Mouse (Mus musculus): Measurements from ENCODE around the gene B4gat1.
"Not testable (repeated sequence)": the region's sequence is repeated elsewhere in the genome, so short reads cannot be mapped to it uniquely, and the experiment has no call there.

Gene B4gat1

GRCm38 (mm10) chr19:5038709-5039156 lies at the start of gene B4gat1, which contains the start of gene AC124502.3:
TSS of gene B4gat1 (plus strand) at chr19:5038826.
TSS of gene AC124502.3 (plus strand) at chr19:5038891.
- peak; percentile 92 for DNase-seq

GRCm38 (mm10) chr19:4989013-4989412 lies 49.6 kb upstream of the B4gat1 start:
- DNase-seq: peak; percentile 81

- peak; percentile 81 for DNase-seq
Observed at GRCm38 (mm10) chr19:4989434-4990255, 49.0 kb upstream of the B4gat1 start.

- DNase-seq: no peak
Observed at GRCm38 (mm10) chr19:4990256-4990625, 48.4 kb upstream of the B4gat1 start, which contains the start of gene Npas4. TSS of gene Npas4 (minus strand) at chr19:4990316.

GRCm38 (mm10) chr19:4990716-4991115 lies 47.9 kb upstream of the B4gat1 start:
- peak; percentile 60 for DNase-seq

- DNase-seq: no peak
Observed at GRCm38 (mm10) chr19:4992371-4992770, 46.3 kb upstream of the B4gat1 start.

GRCm38 (mm10) chr19:4992904-4993303 lies 45.7 kb upstream of the B4gat1 start:
- DNase-seq: peak; percentile 81

- peak; percentile 81 for DNase-seq
Observed at GRCm38 (mm10) chr19:4994043-4994442, 44.6 kb upstream of the B4gat1 start.

- DNase-seq: no peak
Observed at GRCm38 (mm10) chr19:4999445-5000140, 39.0 kb upstream of the B4gat1 start.

- DNase-seq: peak; percentile 89
Observed at GRCm38 (mm10) chr19:5001666-5002406, 36.8 kb upstream of the B4gat1 start.

GRCm38 (mm10) chr19:5003644-5004043 lies 35.0 kb upstream of the B4gat1 start:
- DNase-seq: not testable (repeated sequence)

- DNase-seq: no peak
Observed at GRCm38 (mm10) chr19:5004925-5005324, 33.7 kb upstream of the B4gat1 start.

- no peak for DNase-seq
Observed at GRCm38 (mm10) chr19:5013138-5013537, 25.5 kb upstream of the B4gat1 start.

- DNase-seq: peak; percentile 47
Observed at GRCm38 (mm10) chr19:5014961-5015398, 23.6 kb upstream of the B4gat1 start.

GRCm38 (mm10) chr19:5016221-5016742 lies 22.3 kb upstream of the B4gat1 start:
- no peak for DNase-seq

- peak; percentile 72 for DNase-seq
Observed at GRCm38 (mm10) chr19:5016782-5017181, 21.8 kb upstream of the B4gat1 start.

- no peak for DNase-seq
Observed at GRCm38 (mm10) chr19:5017611-5018010, 21.0 kb upstream of the B4gat1 start.

GRCm38 (mm10) chr19:5018191-5018590 lies 20.4 kb upstream of the B4gat1 start:
- DNase-seq: no peak

- DNase-seq: no peak
Observed at GRCm38 (mm10) chr19:5021416-5021815, 17.2 kb upstream of the B4gat1 start.

GRCm38 (mm10) chr19:5023621-5024479 lies 14.8 kb upstream of the B4gat1 start, which contains the start of gene Slc29a2:
TSS of gene Slc29a2 (plus strand) at chr19:5023860.
- peak; percentile 83 for DNase-seq

GRCm38 (mm10) chr19:5026111-5026510 lies 12.5 kb upstream of the B4gat1 start:
- DNase-seq: no peak

GRCm38 (mm10) chr19:5032686-5033085 lies 5.9 kb upstream of the B4gat1 start:
- DNase-seq: no peak

Data from right cerebral cortex, postnatal 14 days (tissue).